Mouse (Mus musculus): ENCODE measurements at regions not wholly inside any gene's neighbourhood (a gene's known extent, or its start where the extent isn't known, plus 50 kb on each side); places are given as distances from the start of the nearest gene placed in this dataset.

DNA sequence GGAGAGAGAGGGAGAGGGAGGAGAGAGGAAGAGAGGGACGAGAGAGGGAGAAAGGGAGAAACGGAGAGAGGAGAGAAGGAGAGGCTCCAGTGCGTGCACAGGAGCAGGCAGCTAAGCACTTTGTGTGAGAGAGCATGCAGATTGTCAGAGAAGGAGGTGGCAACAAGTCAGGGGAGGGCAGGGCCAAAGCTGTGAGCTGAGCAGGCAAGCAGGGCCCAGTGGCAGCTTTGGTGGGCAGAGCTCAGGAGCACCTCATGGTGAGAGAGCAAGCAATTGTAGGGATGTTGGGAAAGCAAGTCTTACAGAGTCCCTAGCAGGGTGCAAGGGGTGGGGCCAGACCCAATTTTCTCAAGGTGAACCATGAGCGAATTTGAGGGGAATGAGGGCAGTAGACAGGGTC, 234.3 kb upstream of the Hey2 start:
- H3K4me2 ChIP-seq, result no peak overlapping the region
- H3K4me3 ChIP-seq, result no peak overlapping the region
- H3K9ac ChIP-seq, result no peak overlapping the region
- H3K4me1 ChIP-seq (replicated peaks), result no peaks in the 10 kb centered on the region
- H3K36me3 ChIP-seq, result no peaks in the 10 kb centered on the region
- no peak overlapping the region for H3K27ac ChIP-seq
- H3K9me3 ChIP-seq, result no peaks in the 10 kb centered on the region
- no peaks in the 10 kb centered on the region for H3K27me3 ChIP-seq
- no peak for ATAC-seq (ENCODE audit: low FRiP score)
- WGBS, result 37% methylated on average over 4 of the region's 4 CpGs

DNA sequence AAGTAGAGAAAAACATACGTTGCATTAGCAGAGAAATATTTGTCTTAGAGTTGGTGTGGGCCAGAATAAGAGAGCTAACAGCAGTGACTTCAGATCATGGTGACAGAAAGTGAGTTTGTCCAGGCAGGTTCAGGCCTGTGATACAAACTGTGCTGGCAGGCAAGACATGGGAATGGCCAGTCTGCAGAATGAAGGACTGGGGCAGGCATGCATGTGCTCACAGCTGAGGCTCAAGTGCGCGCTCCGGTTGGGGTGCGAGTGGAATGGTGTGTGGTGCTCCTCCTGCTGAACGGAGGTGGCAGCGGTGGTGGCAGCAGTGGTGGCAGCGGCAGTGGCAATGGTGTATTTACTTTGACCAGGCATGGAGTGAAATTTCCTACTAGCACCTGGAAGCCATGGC, 233.8 kb upstream of the Hey2 start:
- no peaks in the 10 kb centered on the region for H3K36me3 ChIP-seq
- 71% methylated on average over 8 of the region's 8 CpGs for WGBS

GRCm38 (mm10) chr10:31074004-31074645, 231.5 kb upstream of the Hey2 start:
- no peak for ATAC-seq (ENCODE audit: low FRiP score)
- no peak overlapping the region for H3K27ac ChIP-seq
- WGBS, result 77% methylated on average over 4 of the region's 4 CpGs
- H3K36me3 ChIP-seq, result no peaks in the 10 kb centered on the region
- H3K4me1 ChIP-seq (replicated peaks), result no peaks in the 10 kb centered on the region
- H3K4me2 ChIP-seq, result no peak overlapping the region
- no peaks in the 10 kb centered on the region for H3K27me3 ChIP-seq
- H3K4me3 ChIP-seq, result no peak overlapping the region
- no peaks in the 10 kb centered on the region for H3K9me3 ChIP-seq
- H3K9ac ChIP-seq, result no peak overlapping the region

More for the DNA sequence above, 233.8 kb upstream of the Hey2 start:
- ATAC-seq (ENCODE audit: low FRiP score), result no peak
- Histone ChIP-seq H3K4me2 (no peak overlapping the region), H3K4me1 (replicated peaks) (no peaks in the 10 kb centered on the region), H3K4me3 (no peak overlapping the region), H3K27me3 (no peaks in the 10 kb centered on the region), H3K27ac (no peak overlapping the region), H3K9ac (no peak overlapping the region), H3K9me3 (no peaks in the 10 kb centered on the region)

GRCm38 (mm10) chr10:31068668-31069223, 226.1 kb upstream of the Hey2 start:
- no peak for ATAC-seq (ENCODE audit: low FRiP score)
- H3K9ac ChIP-seq, result no peak overlapping the region
- H3K27ac ChIP-seq, result no peak overlapping the region
- H3K36me3 ChIP-seq, result no peaks in the 10 kb centered on the region
- H3K9me3 ChIP-seq, result no peaks in the 10 kb centered on the region
- no peaks in the 10 kb centered on the region for H3K27me3 ChIP-seq
- H3K4me1 ChIP-seq (replicated peaks), result no peaks in the 10 kb centered on the region
- H3K4me3 ChIP-seq, result no peak overlapping the region
- H3K4me2 ChIP-seq, result no peak overlapping the region

DNA sequence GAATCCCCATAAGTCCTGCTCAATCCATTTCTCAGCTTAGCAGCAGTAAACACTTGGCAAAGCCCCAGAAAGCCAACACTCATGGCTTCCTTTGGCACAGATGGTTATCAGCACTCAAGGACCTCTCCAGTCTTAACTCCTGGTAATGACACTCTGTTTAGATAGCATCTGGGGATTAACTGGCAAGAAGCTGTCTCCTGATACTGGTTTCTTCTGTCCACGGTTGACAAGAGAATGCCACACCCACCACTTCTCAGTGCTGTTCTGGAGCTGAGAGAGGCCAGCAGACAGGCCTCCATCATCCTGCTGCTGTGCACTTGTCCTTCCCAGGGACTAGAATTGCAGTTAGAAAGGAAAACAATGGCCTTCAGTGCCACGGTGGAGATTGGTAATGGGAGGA, 220.1 kb upstream of the Hey2 start:
- Histone ChIP-seq H3K27ac (no peak overlapping the region), H3K4me3 (no peak overlapping the region), H3K36me3 (no peaks in the 10 kb centered on the region), H3K9ac (no peak overlapping the region), H3K4me1 (replicated peaks) (no peaks in the 10 kb centered on the region), H3K9me3 (no peaks in the 10 kb centered on the region), H3K4me2 (no peak overlapping the region), H3K27me3 (no peaks in the 10 kb centered on the region)
- WGBS, result 52% methylated on average over 2 of the region's 2 CpGs
- no peak for ATAC-seq (ENCODE audit: low FRiP score)

DNA sequence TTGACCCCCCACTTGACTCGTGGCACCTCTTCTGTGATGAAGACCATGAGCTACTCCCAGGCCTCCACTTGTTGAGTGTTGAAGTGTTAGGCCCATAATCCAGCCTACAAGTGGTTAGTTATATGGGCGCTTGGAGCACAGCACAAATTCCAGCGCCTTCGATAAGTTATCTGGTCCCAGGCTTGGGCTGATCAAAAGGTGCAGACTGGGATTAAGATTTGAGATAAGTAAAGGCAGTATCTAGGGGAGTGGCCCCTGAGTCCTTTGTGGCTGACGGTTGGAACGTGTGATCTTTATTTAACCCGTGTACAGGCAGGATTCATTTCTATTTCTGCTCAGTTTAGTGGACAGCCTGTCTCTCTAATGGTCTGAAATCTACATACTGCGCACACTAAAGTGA, 210.7 kb upstream of the Hey2 start:
- no peaks in the 10 kb centered on the region for H3K9me3 ChIP-seq
- H3K27me3 ChIP-seq, result no peaks in the 10 kb centered on the region
- H3K4me2 ChIP-seq, result no peak overlapping the region
- no peaks in the 10 kb centered on the region for H3K4me1 ChIP-seq (replicated peaks)
- 89% methylated on average over 8 of the region's 8 CpGs for WGBS
- H3K4me3 ChIP-seq, result no peak overlapping the region
- ATAC-seq (ENCODE audit: low FRiP score), result no peak
- no peaks in the 10 kb centered on the region for H3K36me3 ChIP-seq
- H3K9ac ChIP-seq, result no peak overlapping the region
- no peak overlapping the region for H3K27ac ChIP-seq

DNA sequence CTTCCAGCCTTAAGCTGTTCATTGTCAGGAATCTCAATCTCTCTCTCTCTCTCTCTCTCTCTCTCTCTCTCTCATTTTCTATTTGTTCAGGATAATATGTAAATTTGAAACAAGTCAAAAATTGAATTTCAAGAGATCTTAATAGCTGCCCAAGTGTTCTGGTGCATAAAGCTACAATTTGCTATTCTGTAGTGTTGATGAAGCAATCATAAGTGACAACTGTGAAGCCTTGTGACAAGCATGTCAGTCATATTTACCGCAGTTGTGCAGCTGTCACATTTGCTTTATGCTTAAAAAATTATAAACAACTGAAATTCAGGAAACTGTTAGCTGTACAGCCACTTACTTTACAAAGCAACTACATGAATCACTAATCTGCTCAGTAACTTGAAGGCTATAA, 208.6 kb upstream of the Hey2 start:
- no peak overlapping the region for H3K4me3 ChIP-seq
- no peaks in the 10 kb centered on the region for H3K9me3 ChIP-seq
- H3K4me2 ChIP-seq, result no peak overlapping the region
- no peak overlapping the region for H3K27ac ChIP-seq
- no peaks in the 10 kb centered on the region for H3K36me3 ChIP-seq
- H3K4me1 ChIP-seq (replicated peaks), result no peaks in the 10 kb centered on the region
- no peak for ATAC-seq (ENCODE audit: low FRiP score)
- no peaks in the 10 kb centered on the region for H3K27me3 ChIP-seq
- H3K9ac ChIP-seq, result no peak overlapping the region
- 85% methylated on average over 1 of the region's 1 CpGs for WGBS

GRCm38 (mm10) chr10:31049352-31049751, 206.8 kb upstream of the Hey2 start:
- Histone ChIP-seq H3K9me3 (no peaks in the 10 kb centered on the region), H3K4me1 (replicated peaks) (no peaks in the 10 kb centered on the region), H3K4me2 (no peak overlapping the region), H3K27ac (no peak overlapping the region), H3K9ac (no peak overlapping the region), H3K4me3 (no peak overlapping the region), H3K27me3 (no peaks in the 10 kb centered on the region), H3K36me3 (no peaks in the 10 kb centered on the region)
- ATAC-seq (ENCODE audit: low FRiP score), result no peak
- 63% methylated on average over 2 of the region's 2 CpGs for WGBS

DNA sequence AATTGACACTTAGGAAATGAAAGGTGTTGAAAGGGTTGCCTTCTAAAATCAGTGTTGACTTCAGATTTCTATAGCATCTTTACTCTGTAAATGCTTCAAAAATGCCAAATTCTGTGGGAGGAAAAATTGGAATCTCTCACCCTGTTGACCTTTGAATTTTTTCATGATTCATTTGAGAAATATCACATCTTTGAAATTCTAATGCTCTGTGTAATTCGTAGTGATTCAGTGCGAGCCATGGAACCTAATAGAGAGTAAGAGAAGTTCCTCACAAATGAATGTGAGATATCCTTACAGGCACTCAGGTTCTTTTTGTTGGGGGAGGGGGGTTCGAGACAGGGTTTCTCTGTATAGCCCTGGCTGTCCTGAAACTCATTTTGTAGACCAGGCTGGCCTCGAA, 193.0 kb upstream of the Hey2 start:
- Histone ChIP-seq H3K27ac (no peak overlapping the region), H3K27me3 (no peaks in the 10 kb centered on the region), H3K36me3 (no peaks in the 10 kb centered on the region), H3K4me1 (replicated peaks) (no peaks in the 10 kb centered on the region), H3K4me2 (no peak overlapping the region), H3K9me3 (no peaks in the 10 kb centered on the region), H3K4me3 (no peak overlapping the region), H3K9ac (no peak overlapping the region)
- no peak for ATAC-seq (ENCODE audit: low FRiP score)
- 85% methylated on average over 4 of the region's 4 CpGs for WGBS

- no peaks in the 10 kb centered on the region for H3K27me3 ChIP-seq
- no peak overlapping the region for H3K4me2 ChIP-seq
- H3K9me3 ChIP-seq, result no peaks in the 10 kb centered on the region
- no peaks in the 10 kb centered on the region for H3K4me1 ChIP-seq (replicated peaks)
- 66% methylated on average over 3 of the region's 3 CpGs for WGBS
- no peak overlapping the region for H3K27ac ChIP-seq
- no peaks in the 10 kb centered on the region for H3K36me3 ChIP-seq
- ATAC-seq (ENCODE audit: low FRiP score), result no peak
- H3K4me3 ChIP-seq, result no peak overlapping the region
- H3K9ac ChIP-seq, result no peak overlapping the region
These were observed 192.2 kb upstream of the Hey2 start for GRCm38 (mm10) chr10:31034782-31035181.

GRCm38 (mm10) chr10:31030676-31031075, 188.1 kb upstream of the Hey2 start:
- no peak overlapping the region for H3K9ac ChIP-seq
- H3K9me3 ChIP-seq, result no peaks in the 10 kb centered on the region
- ATAC-seq (ENCODE audit: low FRiP score), result no peak
- no peak overlapping the region for H3K4me3 ChIP-seq
- no peaks in the 10 kb centered on the region for H3K4me1 ChIP-seq (replicated peaks)
- 83% methylated on average over 2 of the region's 2 CpGs for WGBS
- H3K27ac ChIP-seq, result no peak overlapping the region
- H3K27me3 ChIP-seq, result no peaks in the 10 kb centered on the region
- no peak overlapping the region for H3K4me2 ChIP-seq
- no peaks in the 10 kb centered on the region for H3K36me3 ChIP-seq

- no peak for ATAC-seq (ENCODE audit: low FRiP score)
- Histone ChIP-seq H3K27ac (no peak overlapping the region), H3K36me3 (no peaks in the 10 kb centered on the region), H3K4me3 (no peak overlapping the region), H3K4me1 (replicated peaks) (no peaks in the 10 kb centered on the region), H3K9ac (no peak overlapping the region), H3K9me3 (no peaks in the 10 kb centered on the region), H3K4me2 (no peak overlapping the region), H3K27me3 (no peaks in the 10 kb centered on the region)
- 41% methylated on average over 1 of the region's 1 CpGs for WGBS
These were observed 183.8 kb upstream of the Hey2 start for GRCm38 (mm10) chr10:31026440-31026839.

GRCm38 (mm10) chr10:31012669-31013358, 170.2 kb upstream of the Hey2 start:
- Histone ChIP-seq H3K27me3 (no peaks in the 10 kb centered on the region), H3K36me3 (no peaks in the 10 kb centered on the region), H3K4me3 (no peak overlapping the region), H3K4me2 (no peak overlapping the region), H3K9ac (no peak overlapping the region), H3K4me1 (replicated peaks) (no peaks in the 10 kb centered on the region), H3K27ac (no peak overlapping the region), H3K9me3 (no peaks in the 10 kb centered on the region)
- WGBS, result 90% methylated on average over 18 of the region's 18 CpGs
- ATAC-seq (ENCODE audit: low FRiP score), result no peak

Measured in hindbrain, embryonic 13.5 days (tissue).